20 mouse cellular contexts compared by ENCODE assay signal in the genomic region with DNA sequence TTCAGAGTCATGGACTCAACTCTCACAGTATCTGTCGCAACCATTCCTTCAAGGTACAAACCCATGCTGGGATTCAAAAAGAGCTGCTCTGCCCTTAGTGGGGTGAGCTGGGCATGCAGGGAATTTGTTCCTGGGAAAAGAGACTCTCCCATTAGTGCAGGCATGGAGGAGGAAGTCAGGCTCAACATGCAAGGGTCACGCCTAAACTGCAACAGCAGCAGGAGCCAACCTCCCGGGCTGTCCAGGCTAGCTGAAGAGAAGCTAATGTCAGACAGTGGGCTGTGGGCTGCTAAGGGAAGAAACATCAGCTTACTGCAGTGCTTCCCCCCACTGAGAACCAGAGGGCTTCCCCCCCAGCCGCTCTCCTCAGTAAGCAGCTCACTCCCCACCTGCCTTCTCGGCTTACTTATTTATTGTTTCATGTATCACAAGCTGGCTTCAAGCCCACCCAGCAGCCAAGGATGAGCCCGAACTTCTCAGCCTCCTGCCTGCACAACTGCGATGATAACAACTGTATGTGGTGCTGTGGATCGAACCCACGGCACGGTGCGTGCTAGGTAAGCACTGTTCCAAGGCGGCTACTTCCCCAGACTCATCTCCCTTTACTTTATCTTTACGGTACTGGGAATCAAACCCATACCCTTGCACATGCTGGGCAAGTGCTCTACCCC. TPM values are rescaled to one million over a fixed set of nuclear protein-coding genes. Genes with fewer than 3 reads are reported as not detected.
DNase-seq lines count a peak whose midpoint lies in the region; ATAC-seq and TF ChIP-seq lines count a peak whose summit lies in the region.
"Had no signal": no experiment of that assay in that cellular context is flagged by ENCODE, and none has a peak within 500 bp of the region (broad histone marks: within the 10 kb centered on the region; RNA-seq: fewer than 3 reads in every experiment).

No protein-coding gene starts in this region.

- no peaks in the 10 kb centered on the region for H3K9me3 ChIP-seq in heart, embryonic 14.5 days (ENCODE audit: control insufficient read depth, low read length)
- H3K9me3 ChIP-seq in midbrain, embryonic 10.5 days (replicated peaks), result no peaks in the 10 kb centered on the region
- H3K9me3 ChIP-seq in midbrain, postnatal 0 days (ENCODE audit: low read length), result no peaks in the 10 kb centered on the region
- no peaks in the 10 kb centered on the region for H3K9me3 ChIP-seq in intestine, embryonic 14.5 days (ENCODE audit: control insufficient read depth, low read length)
- no peaks in the 10 kb centered on the region for H3K9me3 ChIP-seq in stomach, embryonic 16.5 days (replicated peaks; ENCODE audit: control insufficient read depth, low read length)
- H3K9me3 ChIP-seq: forebrain, embryonic 10.5 days; heart, embryonic 15.5 days; midbrain, embryonic 12.5 days had no signal

- H3K4me3 ChIP-seq in heart, embryonic 14.5 days (ENCODE audit: control insufficient read depth in 1 of 2, insufficient read depth in 1 of 2, low read depth in 1 of 2, low read length in 2 of 2), result no peak overlapping the region
- no peak overlapping the region for H3K4me3 ChIP-seq in heart, adult 2 months
- H3K4me3 ChIP-seq in midbrain, embryonic 10.5 days, result 0 out of 2 replicates have a peak overlapping the region, but pooled peaks have one; percentile 9
- H3K4me3 ChIP-seq in midbrain, postnatal 0 days (ENCODE audit: low read depth, low read length), result no peak overlapping the region
- no peak overlapping the region for H3K4me3 ChIP-seq in intestine, embryonic 14.5 days (ENCODE audit: low read depth, low read length)
- H3K4me3 ChIP-seq in stomach, embryonic 16.5 days (replicated peaks; ENCODE audit: low read length), result no peak overlapping the region
- H3K4me3 ChIP-seq: forebrain, embryonic 10.5 days; heart, embryonic 15.5 days; midbrain, embryonic 12.5 days had no signal

- H3K27me3 ChIP-seq in heart, embryonic 14.5 days (ENCODE audit: control insufficient read depth, insufficient read depth, low read length), result no peaks in the 10 kb centered on the region
- no peaks in the 10 kb centered on the region for H3K27me3 ChIP-seq in heart, adult 2 months (ENCODE audit: control insufficient read depth, insufficient read depth, low read length)
- H3K27me3 ChIP-seq in midbrain, embryonic 10.5 days (ENCODE audit: low read depth, poor library complexity, severe bottlenecking), result peaks cover 55% of the 10 kb centered on the region
- peaks cover 11% of the 10 kb centered on the region for H3K27me3 ChIP-seq in midbrain, postnatal 0 days (ENCODE audit: insufficient read depth, low read length)
- H3K27me3 ChIP-seq in intestine, embryonic 14.5 days (replicated peaks; ENCODE audit: control insufficient read depth, insufficient read depth, low read length), result no peaks in the 10 kb centered on the region
- no peaks in the 10 kb centered on the region for H3K27me3 ChIP-seq in stomach, embryonic 16.5 days (ENCODE audit: control insufficient read depth, insufficient read depth, low read length)
- H3K27me3 ChIP-seq: heart, embryonic 15.5 days had no signal

- intact Hi-C loops in heart, adult 2 months (cut with DNase I), result no loop called here

- DNase-seq in heart, adult 2 months, result no peak
- no peak for DNase-seq in midbrain, embryonic 10.5 days (ENCODE audit: low spot score)
- no peak for DNase-seq in midbrain, postnatal 0 days (ENCODE audit: low spot score)
- peak; percentile 52 for DNase-seq in intestine, embryonic 14.5 days (ENCODE audit: low spot score)
- no peak for DNase-seq in kidney, postnatal 10 days
- DNase-seq in gastrocnemius, adult 8-10 months (ENCODE audit: low spot score in 2 of 2), result no peak
- DNase-seq: adrenal gland, postnatal 10 days; cerebellum, adult 2 months; gastrocnemius, postnatal 10 days; kidney, adult 11 months; kidney, postnatal 4 days; lung, postnatal 36 days; retina, postnatal 1 day; right cerebral cortex, postnatal 4 days; thymus, adult 18-20 months had no signal

- no peak for ATAC-seq in heart, embryonic 14.5 days (ENCODE audit: insufficient number of reproducible peaks, insufficient read depth, low FRiP score, low read depth)
- no peak for ATAC-seq in midbrain, postnatal 0 days (ENCODE audit: low FRiP score)
- no peak for ATAC-seq in intestine, embryonic 14.5 days (replicated peaks; ENCODE audit: low FRiP score, low TSS enrichment, low read depth)
- no peak for ATAC-seq in stomach, embryonic 16.5 days (ENCODE audit: insufficient read depth, low FRiP score)

- TF ChIP-seq EP300 in heart, adult 2 months (IDR thresholded peaks at IDR 0.05; ENCODE audit: insufficient read depth, low read depth, low read length), result no peak

- H3K4me1 ChIP-seq in heart, embryonic 14.5 days (ENCODE audit: control insufficient read depth in 2 of 2, insufficient read depth in 2 of 2, low read length in 2 of 2), result peaks cover 30 to 56% of the 10 kb centered on the region in 2 experiments
- H3K4me1 ChIP-seq in heart, adult 2 months (ENCODE audit: control insufficient read depth, insufficient read depth, low read length), result peaks cover 5% of the 10 kb centered on the region
- H3K4me1 ChIP-seq in midbrain, embryonic 10.5 days, result peaks cover 69% of the 10 kb centered on the region
- peaks cover 6% of the 10 kb centered on the region; the same call in 1 of the 2 replicates for H3K4me1 ChIP-seq in midbrain, postnatal 0 days (ENCODE audit: insufficient read depth, low read length)
- H3K4me1 ChIP-seq in intestine, embryonic 14.5 days (replicated peaks; ENCODE audit: control insufficient read depth, insufficient read depth, low read length), result peaks cover 46% of the 10 kb centered on the region
- H3K4me1 ChIP-seq in stomach, embryonic 16.5 days (ENCODE audit: control insufficient read depth, insufficient read depth, low read length), result peaks cover 59% of the 10 kb centered on the region

- peak overlapping the region; percentile 16; the same call in 1 of the 2 replicates for H3K9ac ChIP-seq in heart, embryonic 14.5 days (ENCODE audit: low read length)
- no peak overlapping the region for H3K9ac ChIP-seq in heart, adult 2 months (ENCODE audit: low read depth, low read length)
- H3K9ac ChIP-seq in midbrain, postnatal 0 days (replicated peaks; ENCODE audit: low read length, poor library complexity, severe bottlenecking), result no peak overlapping the region
- H3K9ac ChIP-seq in intestine, embryonic 14.5 days (ENCODE audit: low read length), result no peak overlapping the region
- H3K9ac ChIP-seq in stomach, embryonic 16.5 days (ENCODE audit: low read length), result peak overlapping the region; percentile 23; the same call in 1 of the 2 replicates
- H3K9ac ChIP-seq: heart, embryonic 15.5 days; midbrain, embryonic 12.5 days had no signal

- 81% methylated on average over 13 of the region's 13 CpGs for WGBS in heart, embryonic 14.5 days
- 77% methylated on average over 13 of the region's 13 CpGs for WGBS in heart, adult 2 months
- 80% methylated on average over 13 of the region's 13 CpGs for WGBS in midbrain, embryonic 10.5 days
- 82% methylated on average over 13 of the region's 13 CpGs for WGBS in midbrain, postnatal 0 days
- WGBS in intestine, embryonic 14.5 days, result 80% methylated on average over 13 of the region's 13 CpGs
- WGBS in stomach, embryonic 16.5 days, result 73% methylated on average over 13 of the region's 13 CpGs

- no peaks in the 10 kb centered on the region; the same call in 1 of the 2 replicates for H3K79me2 ChIP-seq in heart, adult 2 months (replicated peaks; ENCODE audit: control insufficient read depth, insufficient read depth, low read length)

- peak overlapping the region in 1 of 2 experiments; percentile 19; a peak in 1 of 4 replicates for H3K27ac ChIP-seq in heart, embryonic 14.5 days (replicated peaks in 1 of 2; ENCODE audit: control insufficient read depth in 1 of 2, insufficient read depth in 1 of 2, low read depth in 2 of 2, low read length in 2 of 2)
- no peak overlapping the region for H3K27ac ChIP-seq in heart, adult 2 months
- H3K27ac ChIP-seq in midbrain, embryonic 10.5 days (replicated peaks), result no peak overlapping the region
- no peak overlapping the region for H3K27ac ChIP-seq in midbrain, postnatal 0 days (ENCODE audit: low read depth, low read length)
- H3K27ac ChIP-seq in intestine, embryonic 14.5 days (ENCODE audit: low read depth), result peak overlapping the region; percentile 14; the same call in 1 of the 2 replicates
- peak overlapping the region; percentile 38; the same call in 1 of the 2 replicates for H3K27ac ChIP-seq in stomach, embryonic 16.5 days (ENCODE audit: low read length)
- H3K27ac ChIP-seq: midbrain, embryonic 12.5 days had no signal

- no peak for TF ChIP-seq POLR2A in heart, adult 2 months (IDR thresholded peaks at IDR 0.05; ENCODE audit: insufficient read depth, low read depth, low read length)

- H3K4me2 ChIP-seq in heart, embryonic 14.5 days (ENCODE audit: low read length), result no peak overlapping the region
- H3K4me2 ChIP-seq in midbrain, postnatal 0 days (ENCODE audit: low read depth, low read length, poor library complexity, severe bottlenecking), result no peak overlapping the region
- no peak overlapping the region for H3K4me2 ChIP-seq in intestine, embryonic 14.5 days (ENCODE audit: low read length)
- no peak overlapping the region for H3K4me2 ChIP-seq in stomach, embryonic 16.5 days (ENCODE audit: low read depth, low read length)
- H3K4me2 ChIP-seq: heart, embryonic 15.5 days; midbrain, embryonic 12.5 days had no signal

- H3K36me3 ChIP-seq in heart, embryonic 14.5 days (ENCODE audit: control insufficient read depth, insufficient read depth, low read length), result peaks cover 9% of the 10 kb centered on the region
- no peaks in the 10 kb centered on the region for H3K36me3 ChIP-seq in heart, adult 2 months (ENCODE audit: control insufficient read depth, insufficient read depth, low read length)
- peaks cover 12% of the 10 kb centered on the region for H3K36me3 ChIP-seq in midbrain, embryonic 10.5 days
- H3K36me3 ChIP-seq in midbrain, postnatal 0 days (ENCODE audit: insufficient read depth, low read length), result peaks cover 3% of the 10 kb centered on the region
- H3K36me3 ChIP-seq in intestine, embryonic 14.5 days (ENCODE audit: control insufficient read depth, insufficient read depth, low read length), result peaks cover 9% of the 10 kb centered on the region
- no peaks in the 10 kb centered on the region for H3K36me3 ChIP-seq in stomach, embryonic 16.5 days (ENCODE audit: control insufficient read depth, insufficient read depth, low read length)

- no peak for TF ChIP-seq CTCF in heart, adult 2 months (IDR thresholded peaks at IDR 0.05)
- no peak for TF ChIP-seq CTCF in midbrain, postnatal 0 days (IDR thresholded peaks at IDR 0.05)

RNA-seq across cellular contexts. Expression of a gene that starts 2.4 kb away (rescaled TPM):
- 170 and 184 TPM in 2 replicates for polyA plus RNA-seq in heart, embryonic 14.5 days (2014; fragmentation: Nextera tagmentation; extraction: Ambion mirVana)
- total RNA-seq in heart, adult 2 months (2021), result 10 to 100 TPM; 85.8 to 91.0 TPM
- 42.3 and 56.8 TPM in 2 replicates for polyA plus RNA-seq in heart, adult 2 months (2012; rRNA removed)
- polyA plus RNA-seq in midbrain, embryonic 10.5 days (2016; fragmentation: Nextera tagmentation; extraction: Ambion mirVana), result 90.8 and 116 TPM in 2 replicates
- total RNA-seq in midbrain, postnatal 0 days (2014; rRNA removed), result 137 and 150 TPM in 2 replicates
- polyA plus RNA-seq in midbrain, postnatal 0 days (2015; fragmentation: Nextera tagmentation; extraction: Ambion mirVana), result 143 and 144 TPM in 2 replicates
- 111 and 199 TPM in 2 replicates for polyA plus RNA-seq in intestine, embryonic 14.5 days (2014; fragmentation: Nextera tagmentation; extraction: Ambion mirVana)
- polyA plus RNA-seq in stomach, embryonic 16.5 days (2015; fragmentation: Nextera tagmentation; extraction: Ambion mirVana), result 53.7 and 70.6 TPM in 2 replicates
- 100 to 1,000 TPM; 144 to 194 (median 165) TPM for total RNA-seq in gastrocnemius, adult 8-10 months (2022)

RNA-seq across cellular contexts. Expression of a gene that starts 3.9 kb away (rescaled TPM):
- 15.2 and 16.8 TPM in 2 replicates for polyA plus RNA-seq in heart, embryonic 14.5 days (2014; fragmentation: Nextera tagmentation; extraction: Ambion mirVana)
- 10 to 100 TPM; 14.6 to 15.2 TPM for total RNA-seq in heart, adult 2 months (2021)
- polyA plus RNA-seq in heart, adult 2 months (2012; rRNA removed), result 27.5 and 33.7 TPM in 2 replicates
- polyA plus RNA-seq in midbrain, embryonic 10.5 days (2016; fragmentation: Nextera tagmentation; extraction: Ambion mirVana), result 22.4 and 23.7 TPM in 2 replicates
- 14.7 and 16.6 TPM in 2 replicates for total RNA-seq in midbrain, postnatal 0 days (2014; rRNA removed)
- 9.5 and 9.8 TPM in 2 replicates for polyA plus RNA-seq in midbrain, postnatal 0 days (2015; fragmentation: Nextera tagmentation; extraction: Ambion mirVana)
- polyA plus RNA-seq in intestine, embryonic 14.5 days (2014; fragmentation: Nextera tagmentation; extraction: Ambion mirVana), result 123 and 138 TPM in 2 replicates
- polyA plus RNA-seq in stomach, embryonic 16.5 days (2015; fragmentation: Nextera tagmentation; extraction: Ambion mirVana), result 61.7 and 65.4 TPM in 2 replicates
- 10 to 100 TPM in 1 of 4 experiments, 1 to 10 TPM in 3; 7.0 to 10.9 (median 9.4) TPM for total RNA-seq in gastrocnemius, adult 8-10 months (2022)

RNA-seq across cellular contexts. Expression of a gene that starts 7.9 kb away (rescaled TPM):
- 64.2 and 65.1 TPM in 2 replicates for polyA plus RNA-seq in heart, embryonic 14.5 days (2014; fragmentation: Nextera tagmentation; extraction: Ambion mirVana)
- 10 to 100 TPM; 23.2 to 24.7 TPM for total RNA-seq in heart, adult 2 months (2021)
- polyA plus RNA-seq in heart, adult 2 months (2012; rRNA removed), result 21.1 and 27.6 TPM in 2 replicates
- polyA plus RNA-seq in midbrain, embryonic 10.5 days (2016; fragmentation: Nextera tagmentation; extraction: Ambion mirVana), result 115 and 127 TPM in 2 replicates
- total RNA-seq in midbrain, postnatal 0 days (2014; rRNA removed), result 24.9 and 29.3 TPM in 2 replicates
- 149 and 155 TPM in 2 replicates for polyA plus RNA-seq in midbrain, postnatal 0 days (2015; fragmentation: Nextera tagmentation; extraction: Ambion mirVana)
- 96.9 and 103 TPM in 2 replicates for polyA plus RNA-seq in intestine, embryonic 14.5 days (2014; fragmentation: Nextera tagmentation; extraction: Ambion mirVana)
- 153 and 158 TPM in 2 replicates for polyA plus RNA-seq in stomach, embryonic 16.5 days (2015; fragmentation: Nextera tagmentation; extraction: Ambion mirVana)
- total RNA-seq in gastrocnemius, adult 8-10 months (2022), result 10 to 100 TPM in 1 of 4 experiments, 1 to 10 TPM in 3; 4.2 to 10.4 (median 5.8) TPM

RNA-seq across cellular contexts. Expression of a gene that starts 15.1 kb away (rescaled TPM):
- polyA plus RNA-seq in heart, embryonic 14.5 days (2014; fragmentation: Nextera tagmentation; extraction: Ambion mirVana), result 141 and 153 TPM in 2 replicates
- total RNA-seq in heart, adult 2 months (2021), result 100 to 1,000 TPM; 413 to 501 TPM
- 257 and 355 TPM in 2 replicates for polyA plus RNA-seq in heart, adult 2 months (2012; rRNA removed)
- 35.2 and 40.8 TPM in 2 replicates for polyA plus RNA-seq in midbrain, embryonic 10.5 days (2016; fragmentation: Nextera tagmentation; extraction: Ambion mirVana)
- total RNA-seq in midbrain, postnatal 0 days (2014; rRNA removed), result 33.1 and 44.4 TPM in 2 replicates
- polyA plus RNA-seq in midbrain, postnatal 0 days (2015; fragmentation: Nextera tagmentation; extraction: Ambion mirVana), result 77.7 and 83.2 TPM in 2 replicates
- 38.7 and 50.5 TPM in 2 replicates for polyA plus RNA-seq in intestine, embryonic 14.5 days (2014; fragmentation: Nextera tagmentation; extraction: Ambion mirVana)
- 19.0 and 19.7 TPM in 2 replicates for polyA plus RNA-seq in stomach, embryonic 16.5 days (2015; fragmentation: Nextera tagmentation; extraction: Ambion mirVana)
- total RNA-seq in gastrocnemius, adult 8-10 months (2022), result 100 to 1,000 TPM; 167 to 187 (median 183) TPM

RNA-seq across cellular contexts. Expression of a gene that starts 20.0 kb away (rescaled TPM):
- 40.0 and 42.9 TPM in 2 replicates for polyA plus RNA-seq in heart, embryonic 14.5 days (2014; fragmentation: Nextera tagmentation; extraction: Ambion mirVana)
- total RNA-seq in heart, adult 2 months (2021), result 10 to 100 TPM; 45.6 to 57.4 TPM
- 57.6 and 68.4 TPM in 2 replicates for polyA plus RNA-seq in heart, adult 2 months (2012; rRNA removed)
- polyA plus RNA-seq in midbrain, embryonic 10.5 days (2016; fragmentation: Nextera tagmentation; extraction: Ambion mirVana), result 20.8 and 23.1 TPM in 2 replicates
- 14.9 and 31.2 TPM in 2 replicates for total RNA-seq in midbrain, postnatal 0 days (2014; rRNA removed)
- polyA plus RNA-seq in midbrain, postnatal 0 days (2015; fragmentation: Nextera tagmentation; extraction: Ambion mirVana), result 21.6 and 25.7 TPM in 2 replicates
- polyA plus RNA-seq in intestine, embryonic 14.5 days (2014; fragmentation: Nextera tagmentation; extraction: Ambion mirVana), result 23.3 and 25.2 TPM in 2 replicates
- 28.8 TPM in 2 replicates for polyA plus RNA-seq in stomach, embryonic 16.5 days (2015; fragmentation: Nextera tagmentation; extraction: Ambion mirVana)
- 10 to 100 TPM; 32.2 to 37.7 (median 36.4) TPM for total RNA-seq in gastrocnemius, adult 8-10 months (2022)

Comparison
In these comparisons a context has a peak if more than half of its experiments do, and no peak if none do; other contexts are left out.
1. H3K9ac ChIP-seq: peak in heart, embryonic 14.5 days (single experiment) and stomach, embryonic 16.5 days (single experiment); none in heart, adult 2 months (single experiment), midbrain, postnatal 0 days (single experiment) and intestine, embryonic 14.5 days (single experiment).
2. H3K27ac ChIP-seq: peak in intestine, embryonic 14.5 days (single experiment) and stomach, embryonic 16.5 days (single experiment); none in heart, adult 2 months (single experiment), midbrain, embryonic 10.5 days (single experiment) and midbrain, postnatal 0 days (single experiment).